Mouse (Mus musculus): Measurements from ENCODE around the gene Capn8. TPM values are rescaled to one million over a fixed set of nuclear protein-coding genes. Genes with fewer than 3 reads are reported as not detected.
"Not testable (repeated sequence)": the region's sequence is repeated elsewhere in the genome, so short reads cannot be mapped to it uniquely, and the experiment has no call there.

The Capn8 gene
- total RNA-seq, 4 experiments from 2014 or later, result not detected

DNA sequence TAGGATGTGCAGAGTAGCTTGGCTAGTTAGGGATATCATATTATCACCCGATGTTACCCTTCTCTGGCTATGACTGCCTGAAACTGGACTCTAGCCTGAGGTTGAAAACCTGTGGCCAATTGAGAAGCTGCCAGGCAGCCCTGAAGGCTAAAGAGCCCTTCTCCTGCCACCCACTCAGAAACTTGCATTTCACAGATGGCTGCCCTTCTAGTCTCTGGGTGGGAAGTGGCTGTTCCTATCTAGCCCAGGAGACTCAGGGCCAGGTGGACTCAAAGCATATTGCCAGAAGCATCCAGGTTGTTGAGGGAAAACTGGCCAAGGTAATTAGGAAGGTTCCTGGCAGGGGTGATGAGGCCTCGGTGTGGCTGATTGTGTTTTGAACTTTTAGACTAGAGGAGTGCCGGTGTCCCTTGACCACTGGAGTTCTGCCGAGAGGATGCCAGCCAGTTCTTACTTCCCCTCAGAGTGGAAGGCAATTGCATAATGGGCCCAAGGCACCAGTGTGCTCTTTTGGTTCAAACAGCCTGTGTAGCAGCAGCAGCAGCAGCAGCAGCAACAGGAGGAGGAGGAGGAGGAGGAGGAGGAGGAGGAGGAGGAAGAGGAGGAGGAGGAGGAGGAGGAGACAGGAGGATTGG lies 45.0 kb downstream of the Capn8 start:
- no peak for DNase-seq (ENCODE audit: low spot score in 2 of 2)

- no peak for DNase-seq (ENCODE audit: low spot score in 2 of 2)
Measured at GRCm38 (mm10) chr1:182615465-182615864, 50.7 kb downstream of the Capn8 start.

GRCm38 (mm10) chr1:182618200-182618947 lies 53.6 kb downstream of the Capn8 start:
- no peak for DNase-seq (ENCODE audit: low spot score in 2 of 2)

DNA sequence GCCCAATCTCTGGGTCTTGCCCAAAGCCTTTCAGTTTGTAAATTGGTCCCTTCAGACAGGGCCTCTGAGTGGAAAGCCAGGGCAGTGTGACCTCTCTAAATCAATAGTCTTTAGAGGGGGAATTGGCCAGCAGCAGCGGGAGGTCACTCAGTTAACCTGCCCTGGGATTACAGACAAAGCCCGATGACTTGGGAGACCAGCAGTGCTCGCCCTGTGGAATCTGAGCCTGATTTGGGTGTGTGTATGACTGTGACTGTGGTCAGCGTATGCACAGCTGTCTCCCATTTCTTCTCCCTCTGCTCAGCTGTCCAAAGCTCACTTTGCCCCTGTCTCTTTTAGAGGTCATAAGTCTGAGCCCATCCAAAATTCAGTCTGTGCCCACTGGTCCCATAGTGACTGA lies 55.7 kb downstream of the Capn8 start:
- DNase-seq (ENCODE audit: low spot score in 2 of 2), result no peak

- no peak for DNase-seq (ENCODE audit: low spot score in 2 of 2)
Measured at GRCm38 (mm10) chr1:182621256-182621655, 56.4 kb downstream of the Capn8 start.

GRCm38 (mm10) chr1:182626197-182626596 lies 61.4 kb downstream of the Capn8 start:
- DNase-seq (ENCODE audit: low spot score in 2 of 2), result no peak

DNA sequence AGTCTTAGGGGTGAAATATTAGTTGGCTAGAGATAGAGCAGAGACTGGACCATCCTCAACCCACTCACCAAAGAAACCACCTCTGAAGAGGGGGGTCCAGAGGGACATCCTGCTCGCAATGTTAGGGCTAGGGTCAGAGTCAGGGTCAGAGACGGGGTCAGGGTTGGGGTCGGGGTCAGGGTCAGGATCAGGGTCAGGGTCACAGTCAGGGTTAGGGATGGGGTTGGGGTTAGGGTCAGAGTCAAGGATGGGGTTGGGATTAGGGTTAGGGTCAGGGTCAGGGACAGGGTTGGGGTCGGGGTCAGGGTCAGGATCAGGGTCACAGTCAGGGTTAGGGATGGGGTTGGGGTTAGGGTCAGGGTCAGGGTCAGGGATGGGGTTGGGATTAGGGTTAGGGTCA lies 64.4 kb downstream of the Capn8 start:
- no peak for DNase-seq (ENCODE audit: low spot score in 2 of 2)

DNA sequence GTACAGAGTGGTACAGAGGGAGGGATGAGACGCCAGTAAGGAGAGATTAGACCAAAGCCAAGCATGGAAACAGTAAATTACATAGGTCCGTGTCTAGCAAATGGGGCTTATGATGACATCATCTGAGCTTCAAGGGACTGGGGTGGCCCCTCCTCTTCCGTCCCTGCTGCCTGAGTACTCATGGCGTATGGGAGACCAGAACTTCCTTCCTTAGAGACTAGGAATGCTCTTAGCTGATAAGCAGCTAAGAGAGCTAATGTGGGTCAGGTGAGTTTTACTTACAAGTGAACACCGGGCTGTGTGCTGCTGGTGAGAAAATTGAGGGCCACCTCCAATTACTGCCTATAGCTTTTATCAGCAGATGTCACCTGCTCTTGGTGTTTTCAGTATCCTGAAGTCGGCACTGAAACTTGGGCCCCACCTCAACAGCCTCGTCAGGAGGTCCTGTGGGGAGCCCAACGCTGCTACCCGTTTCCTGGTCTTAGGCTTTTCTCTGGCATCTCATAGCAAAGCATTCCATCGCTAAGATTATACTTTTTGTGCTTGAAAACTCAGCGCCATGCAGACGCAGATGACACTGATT lies 69.0 kb downstream of the Capn8 start:
- no peak for DNase-seq (ENCODE audit: low spot score in 2 of 2)

- DNase-seq (ENCODE audit: low spot score in 2 of 2), result no peak
Measured at GRCm38 (mm10) chr1:182639016-182639415, 74.2 kb downstream of the Capn8 start.

- DNase-seq (ENCODE audit: low spot score in 2 of 2), result no peak
Measured at GRCm38 (mm10) chr1:182639456-182639855, 74.6 kb downstream of the Capn8 start.

DNA sequence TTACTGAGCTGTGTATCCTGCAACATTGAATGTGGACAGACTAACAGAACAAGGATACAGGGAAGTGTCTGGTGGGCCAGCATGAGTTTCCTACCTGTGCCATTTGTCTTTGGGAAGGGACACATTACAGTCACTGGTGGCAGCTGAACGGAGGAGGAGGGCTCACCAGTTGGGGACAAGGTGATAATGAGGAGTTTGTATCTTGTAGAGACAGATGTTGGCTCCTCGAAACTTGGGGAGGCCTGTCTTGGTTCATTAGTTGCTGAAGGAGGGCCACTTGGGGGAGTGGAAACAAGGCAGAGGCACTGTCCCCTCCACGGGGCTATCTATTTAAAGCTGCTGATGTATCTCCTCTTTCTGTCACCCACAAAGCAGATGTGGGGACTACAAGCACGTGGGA lies 75.3 kb downstream of the Capn8 start:
- DNase-seq (ENCODE audit: low spot score in 2 of 2), result no peak

DNA sequence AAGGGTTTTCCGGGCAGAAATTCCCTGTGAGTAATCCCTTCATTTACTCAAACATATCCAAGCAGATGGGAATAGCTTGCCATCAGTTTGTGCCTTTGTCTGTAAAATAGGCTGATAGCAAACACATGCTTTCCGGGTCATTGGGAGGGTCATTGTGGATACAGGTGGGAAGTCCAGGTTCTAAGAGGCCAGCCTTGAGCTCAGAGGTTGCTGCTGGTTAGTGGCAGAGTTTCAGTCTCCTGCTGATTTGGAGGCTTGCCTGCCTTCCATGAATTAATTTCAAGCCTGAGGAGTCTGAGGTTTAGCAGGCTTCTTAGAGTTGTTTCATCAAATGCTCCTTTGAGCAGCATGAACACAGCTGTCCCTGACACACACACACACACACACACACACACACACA lies 78.0 kb downstream of the Capn8 start:
- DNase-seq (ENCODE audit: low spot score in 2 of 2), result no peak

- DNase-seq (ENCODE audit: low spot score in 2 of 2), result not testable (repeated sequence)
Measured at GRCm38 (mm10) chr1:182644418-182644817, 79.6 kb downstream of the Capn8 start.

DNA sequence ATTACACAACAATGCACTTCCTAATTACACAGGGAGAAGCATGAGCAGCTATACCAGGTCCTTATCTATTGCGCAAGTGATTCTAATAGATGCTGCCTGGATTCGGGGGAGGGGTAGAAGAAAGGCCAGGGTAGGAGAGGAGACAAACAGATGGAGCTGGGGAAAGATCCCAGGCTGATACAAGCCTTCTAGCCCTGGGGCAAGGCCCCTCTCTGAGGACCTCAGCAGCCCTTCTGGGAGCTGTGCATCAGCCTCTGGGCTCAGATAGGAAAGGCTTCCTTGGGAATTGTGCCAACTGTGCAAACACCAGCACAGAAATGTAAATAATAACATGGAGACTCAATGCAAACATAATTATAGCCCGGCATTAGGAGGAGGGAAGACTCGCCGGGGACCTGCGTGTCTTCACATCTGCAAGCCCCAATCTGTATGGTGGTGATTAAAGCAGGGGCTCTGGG lies 80.4 kb downstream of the Capn8 start:
- DNase-seq (ENCODE audit: low spot score in 2 of 2), result no peak

DNA sequence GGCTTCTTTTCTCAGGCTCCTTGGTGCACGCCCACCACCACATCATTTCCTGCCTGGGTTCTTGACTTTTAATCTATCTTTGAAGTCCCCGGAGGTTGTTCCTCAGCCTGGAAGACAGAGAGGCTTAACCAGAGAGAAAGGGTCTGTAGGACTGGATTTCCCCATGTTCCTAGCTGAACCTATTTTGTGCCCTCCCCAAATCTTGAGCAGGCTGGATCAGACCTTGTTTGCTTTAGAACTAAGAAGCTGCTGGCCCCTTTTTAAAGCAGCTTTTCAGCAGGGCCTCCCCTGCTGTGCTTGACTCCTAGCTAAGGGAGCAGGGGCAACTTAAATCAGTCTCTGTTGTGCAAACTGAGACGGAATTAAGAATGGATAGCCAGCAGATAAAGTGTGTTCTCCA lies 82.0 kb downstream of the Capn8 start:
- DNase-seq (ENCODE audit: low spot score in 2 of 2), result no peak

DNA sequence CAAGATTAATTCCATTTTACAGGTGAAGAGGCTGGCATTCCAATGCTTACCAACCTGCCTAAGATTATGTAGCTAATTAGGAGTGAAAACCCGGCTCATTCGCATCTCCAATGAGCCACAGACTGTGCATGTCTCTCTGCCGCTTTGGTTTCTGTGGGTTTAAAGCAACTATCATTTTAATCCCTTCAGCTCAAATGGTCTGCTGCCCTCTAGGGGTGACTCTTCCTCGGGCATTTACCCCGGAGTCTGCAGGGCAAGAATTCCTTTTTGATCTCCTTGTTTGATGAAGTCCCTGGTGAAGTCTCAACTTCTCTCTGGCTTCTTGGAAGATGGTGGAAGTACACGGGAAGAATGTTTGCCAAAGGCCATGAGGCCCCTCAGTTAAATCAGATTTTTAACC lies 93.0 kb downstream of the Capn8 start:
- peak; percentile 18 to 72 for DNase-seq (ENCODE audit: low spot score in 2 of 2)

DNA sequence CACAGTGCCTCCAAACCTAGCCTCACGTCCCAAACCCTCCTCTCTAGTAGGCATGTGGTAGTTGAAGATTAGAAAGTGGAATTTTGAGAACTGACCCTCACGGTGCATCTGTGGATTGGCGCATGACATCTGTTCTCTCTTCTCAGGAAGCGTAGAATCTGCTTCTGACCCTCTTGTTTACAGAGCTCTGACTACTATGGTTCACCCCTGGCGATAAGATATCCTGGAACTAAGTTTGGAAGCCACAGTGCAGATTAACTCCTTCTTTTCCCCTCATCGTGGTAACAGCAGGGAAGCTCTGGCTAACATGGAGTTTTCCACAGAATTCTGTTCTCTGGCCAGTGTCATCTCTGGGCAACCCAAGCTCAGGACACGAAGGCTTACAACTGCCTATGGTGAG lies 95.6 kb downstream of the Capn8 start:
- DNase-seq (ENCODE audit: low spot score in 2 of 2), result no peak

- peak; percentile 19 for DNase-seq (ENCODE audit: low spot score in 2 of 2)
Measured at GRCm38 (mm10) chr1:182663671-182664070, 98.9 kb downstream of the Capn8 start.

DNA sequence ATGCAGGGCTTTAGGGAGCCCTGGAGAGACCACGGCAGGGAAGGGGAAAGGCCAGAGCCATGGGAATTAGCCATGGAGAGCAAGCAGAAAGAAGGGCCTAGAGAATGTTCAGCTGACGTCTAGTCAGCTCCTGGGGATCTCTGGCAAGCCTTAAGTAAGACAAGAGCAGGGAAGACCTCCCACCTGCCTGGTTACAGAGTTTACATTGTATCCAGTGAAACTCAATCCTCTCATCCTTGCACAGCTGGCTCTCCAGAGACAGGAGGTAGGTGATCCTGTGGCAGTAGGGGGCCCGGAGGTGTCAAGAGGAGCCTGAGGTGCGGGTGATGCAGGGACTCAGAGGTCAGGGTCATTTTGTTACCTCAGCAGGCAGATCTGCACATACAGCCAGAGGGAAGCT lies 100.0 kb downstream of the Capn8 start:
- no peak for DNase-seq (ENCODE audit: low spot score in 2 of 2)

GRCm38 (mm10) chr1:182667281-182667680 lies 102.5 kb downstream of the Capn8 start:
- no peak for DNase-seq (ENCODE audit: low spot score in 2 of 2)

GRCm38 (mm10) chr1:182669741-182670140 lies 104.9 kb downstream of the Capn8 start:
- no peak for DNase-seq (ENCODE audit: low spot score in 2 of 2)

GRCm38 (mm10) chr1:182670563-182671342 lies 105.9 kb downstream of the Capn8 start:
- no peak for DNase-seq (ENCODE audit: low spot score in 2 of 2)
